Mouse (Mus musculus) forebrain, embryonic 13.5 days (tissue): Measurements from ENCODE around the gene Dpp6. TPM values are rescaled to one million over a fixed set of nuclear protein-coding genes. Genes with fewer than 3 reads are reported as not detected.
A peak's percentile ranks its signal among the peaks of the same experiment; 100 is the strongest.

ENCODE experiments used
- ATAC-seq: fragments of 200-750 bp; cut with Nextera tagmentation; 2 replicates; pipeline ENCODE4 v1.8.0; 2017
- H3K27ac ChIP-seq: fragments of 300-500 bp; sonication (generic); 2 replicates; pipeline ENCODE4 v1.5.1; 2015; ENCODE audit warnings: inconsistent platforms, mild to moderate bottlenecking, moderate library complexity
- H3K27me3 ChIP-seq: fragments of 300-500 bp; sonication (generic); 2 replicates; pipeline ENCODE4 v1.6.1; 2015; ENCODE audit warnings: mild to moderate bottlenecking, inconsistent platforms
- H3K36me3 ChIP-seq: fragments of 300-500 bp; sonication (generic); 2 replicates; pipeline ENCODE4 v1.6.1; 2015; ENCODE audit warnings: mild to moderate bottlenecking, inconsistent platforms; ENCODE audit not compliant: poor library complexity, severe bottlenecking
- H3K4me1 ChIP-seq: fragments of 300-500 bp; sonication (generic); 2 replicates; pipeline ENCODE4 v1.6.1; 2015; ENCODE audit warnings: inconsistent platforms
- H3K4me2 ChIP-seq: fragments of 300-500 bp; sonication (generic); 2 replicates; pipeline ENCODE4 v1.6.1; 2015; ENCODE audit warnings: inconsistent platforms, mild to moderate bottlenecking, moderate library complexity
- H3K4me3 ChIP-seq: fragments of 300-500 bp; sonication (generic); 2 replicates; pipeline ENCODE4 v1.5.1; 2015; ENCODE audit warnings: mild to moderate bottlenecking, inconsistent platforms
- H3K9ac ChIP-seq: fragments of 300-500 bp; sonication (generic); 2 replicates; pipeline ENCODE4 v1.6.1; 2015; ENCODE audit warnings: mild to moderate bottlenecking, inconsistent platforms
- H3K9me3 ChIP-seq: fragments of 300-500 bp; sonication (generic); replicated peaks from 2 replicates; pipeline ENCODE4 v1.6.1; 2016; ENCODE audit warnings: inconsistent platforms
- WGBS: fragments of 180-500 bp; shearing (Covaris S2); methylation state at CpG from one replicate; pipeline ENCODE4 v1.1.7; 2015; 5-methylcytosine and 5-hydroxymethylcytosine counted together
- polyA plus RNA-seq: library from polyadenylated mRNA; unstranded; fragments of >200 nt; fragmentation: Nextera tagmentation; extraction: Ambion mirVana; gene quantifications from 2 replicates; pipeline ENCODE4 v1.2.1, GENCODE M21; 2015

Dpp6 gene
- polyA plus RNA-seq, 1 experiment from 2014 or later = 16.5 TPM

- H3K4me1 ChIP-seq = 0 out of 2 replicates have a peak, but pooled peaks cover 3% of the 10 kb centered on the region
- no peaks in the 10 kb centered on the region for H3K27me3 ChIP-seq
- no peaks in the 10 kb centered on the region for H3K9me3 ChIP-seq
- H3K4me2 ChIP-seq = no peak overlapping the region
- H3K9ac ChIP-seq = no peak overlapping the region
- H3K36me3 ChIP-seq = no peaks in the 10 kb centered on the region
- H3K27ac ChIP-seq = no peak overlapping the region
- WGBS = 75% methylated on average over 2 of the region's 2 CpGs
- ATAC-seq = no peak
- H3K4me3 ChIP-seq = no peak overlapping the region
Observed at GRCm38 (mm10) chr5:27719311-27719710, 902.3 kb downstream of the Dpp6 start.

GRCm38 (mm10) chr5:27724460-27724859 lies 907.5 kb downstream of the Dpp6 start:
- Histone ChIP-seq H3K4me3 (no peak overlapping the region), H3K4me1 (no peaks in the 10 kb centered on the region), H3K36me3 (no peaks in the 10 kb centered on the region), H3K27me3 (no peaks in the 10 kb centered on the region), H3K4me2 (no peak overlapping the region), H3K9ac (no peak overlapping the region), H3K27ac (no peak overlapping the region), H3K9me3 (no peaks in the 10 kb centered on the region; the same call in 1 of the 2 replicates)
- ATAC-seq = no peak
- 25% methylated on average over 2 of the region's 2 CpGs for WGBS

GRCm38 (mm10) chr5:27730666-27731065 lies 913.7 kb downstream of the Dpp6 start:
- H3K9me3 ChIP-seq = peaks cover 4% of the 10 kb centered on the region
- H3K36me3 ChIP-seq = no peaks in the 10 kb centered on the region
- H3K27me3 ChIP-seq = no peaks in the 10 kb centered on the region
- H3K4me2 ChIP-seq = no peak overlapping the region
- H3K4me1 ChIP-seq = no peaks in the 10 kb centered on the region
- 82% methylated on average over 5 of the region's 5 CpGs for WGBS
- H3K27ac ChIP-seq = no peak overlapping the region
- no peak overlapping the region for H3K9ac ChIP-seq
- ATAC-seq = no peak
- H3K4me3 ChIP-seq = no peak overlapping the region

DNA sequence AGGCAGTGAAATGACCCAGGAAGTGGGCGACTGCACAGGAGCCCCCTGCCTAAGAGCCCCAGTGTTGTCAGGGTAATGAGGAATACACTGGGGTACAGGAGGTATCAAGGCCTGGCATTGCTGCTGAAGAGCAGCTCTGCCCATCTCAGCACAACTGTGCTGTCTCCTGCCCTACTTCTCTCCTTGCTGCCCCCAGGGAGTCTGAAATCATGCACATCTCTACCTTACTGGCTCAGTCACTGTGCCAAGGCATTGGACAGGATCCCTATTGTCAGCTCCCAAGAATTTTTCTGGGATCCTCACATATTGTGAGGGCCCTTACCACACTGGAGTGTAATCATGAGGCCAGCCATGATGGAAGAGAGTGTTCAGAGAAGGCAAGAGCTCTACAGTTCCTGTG lies 914.4 kb downstream of the Dpp6 start:
- WGBS = 50% methylated on average over 1 of the region's 1 CpGs
- no peak for ATAC-seq
- no peaks in the 10 kb centered on the region for H3K27me3 ChIP-seq
- no peaks in the 10 kb centered on the region for H3K36me3 ChIP-seq
- no peak overlapping the region for H3K27ac ChIP-seq
- no peaks in the 10 kb centered on the region for H3K4me1 ChIP-seq
- H3K9ac ChIP-seq = no peak overlapping the region
- H3K4me2 ChIP-seq = no peak overlapping the region
- no peak overlapping the region for H3K4me3 ChIP-seq
- peaks cover 4% of the 10 kb centered on the region for H3K9me3 ChIP-seq

DNA sequence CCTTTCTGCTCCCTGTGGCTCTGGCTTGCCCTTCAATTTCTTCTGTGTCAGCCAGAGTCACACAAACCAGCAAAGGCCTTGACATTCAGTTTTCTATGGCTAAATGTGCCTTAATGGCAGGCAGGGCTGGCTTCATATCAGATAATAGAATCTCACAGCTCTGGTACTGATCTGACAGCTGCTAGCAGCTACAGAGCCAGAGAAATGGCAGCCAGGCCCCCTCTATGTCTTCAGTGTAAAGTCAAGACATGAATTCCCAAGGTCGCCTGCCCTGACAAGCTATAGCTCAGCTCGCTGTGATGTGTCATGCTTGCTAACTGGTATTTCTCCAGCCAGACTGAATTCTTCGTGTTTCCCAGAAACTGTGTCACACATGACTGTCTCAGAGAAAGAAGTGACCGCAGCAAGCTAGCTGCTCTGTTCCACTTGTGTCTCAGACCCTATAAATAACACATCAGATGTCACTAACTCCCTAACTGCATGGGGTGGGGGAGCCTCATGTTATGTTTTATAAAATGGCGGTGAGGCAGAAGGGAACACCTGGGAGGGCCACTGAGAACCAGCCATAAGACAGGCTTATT lies 915.4 kb downstream of the Dpp6 start:
- no peaks in the 10 kb centered on the region for H3K27me3 ChIP-seq
- no peaks in the 10 kb centered on the region for H3K4me1 ChIP-seq
- ATAC-seq = 0 out of 2 replicates have a peak, but pooled peaks have one; percentile 11
- H3K9ac ChIP-seq = no peak overlapping the region
- H3K9me3 ChIP-seq = peaks cover 4% of the 10 kb centered on the region
- H3K4me2 ChIP-seq = no peak overlapping the region
- H3K27ac ChIP-seq = no peak overlapping the region
- H3K36me3 ChIP-seq = no peaks in the 10 kb centered on the region
- no peak overlapping the region for H3K4me3 ChIP-seq
- WGBS = 73% methylated on average over 5 of the region's 5 CpGs

- WGBS = 6% methylated on average over 3 of the region's 3 CpGs
- Histone ChIP-seq H3K27ac (no peak overlapping the region), H3K9me3 (peaks cover 4% of the 10 kb centered on the region; the same call in 1 of the 2 replicates), H3K4me2 (no peak overlapping the region), H3K9ac (no peak overlapping the region), H3K36me3 (peaks cover 30% of the 10 kb centered on the region), H3K4me1 (no peaks in the 10 kb centered on the region), H3K27me3 (no peaks in the 10 kb centered on the region), H3K4me3 (no peak overlapping the region)
- ATAC-seq = 0 out of 2 replicates have a peak, but pooled peaks have one; percentile 19
Observed at GRCm38 (mm10) chr5:27737168-27737567, 920.2 kb downstream of the Dpp6 start.

- H3K27ac ChIP-seq = no peak overlapping the region
- peaks cover 4% of the 10 kb centered on the region; the same call in 1 of the 2 replicates for H3K9me3 ChIP-seq
- H3K4me2 ChIP-seq = no peak overlapping the region
- WGBS = 86% methylated on average over 6 of the region's 6 CpGs
- no peak for ATAC-seq
- H3K4me3 ChIP-seq = no peak overlapping the region
- H3K4me1 ChIP-seq = no peaks in the 10 kb centered on the region
- H3K9ac ChIP-seq = no peak overlapping the region
- no peaks in the 10 kb centered on the region for H3K27me3 ChIP-seq
- peaks cover 50% of the 10 kb centered on the region for H3K36me3 ChIP-seq
Observed at GRCm38 (mm10) chr5:27739216-27739615, 922.2 kb downstream of the Dpp6 start.

GRCm38 (mm10) chr5:27744944-27745343 lies 927.9 kb downstream of the Dpp6 start:
- no peak for ATAC-seq

GRCm38 (mm10) chr5:27765780-27766179 lies 948.8 kb downstream of the Dpp6 start:
- Histone ChIP-seq H3K9me3 (no peaks in the 10 kb centered on the region), H3K27me3 (no peaks in the 10 kb centered on the region), H3K4me2 (no peak overlapping the region), H3K4me3 (no peak overlapping the region), H3K27ac (no peak overlapping the region), H3K36me3 (peaks cover 94% of the 10 kb centered on the region), H3K4me1 (peaks cover 7% of the 10 kb centered on the region), H3K9ac (no peak overlapping the region)
- WGBS = 75% methylated on average over 4 of the region's 4 CpGs
- ATAC-seq = no peak

More at GRCm38 (mm10) chr5:27744944-27745343, 927.9 kb downstream of the Dpp6 start:
- Histone ChIP-seq H3K27me3 (no peaks in the 10 kb centered on the region), H3K36me3 (peaks cover 87% of the 10 kb centered on the region), H3K9me3 (no peaks in the 10 kb centered on the region), H3K9ac (no peak overlapping the region), H3K4me1 (no peaks in the 10 kb centered on the region), H3K4me3 (no peak overlapping the region), H3K27ac (no peak overlapping the region), H3K4me2 (no peak overlapping the region)
- 91% methylated on average over 1 of the region's 1 CpGs for WGBS

DNA sequence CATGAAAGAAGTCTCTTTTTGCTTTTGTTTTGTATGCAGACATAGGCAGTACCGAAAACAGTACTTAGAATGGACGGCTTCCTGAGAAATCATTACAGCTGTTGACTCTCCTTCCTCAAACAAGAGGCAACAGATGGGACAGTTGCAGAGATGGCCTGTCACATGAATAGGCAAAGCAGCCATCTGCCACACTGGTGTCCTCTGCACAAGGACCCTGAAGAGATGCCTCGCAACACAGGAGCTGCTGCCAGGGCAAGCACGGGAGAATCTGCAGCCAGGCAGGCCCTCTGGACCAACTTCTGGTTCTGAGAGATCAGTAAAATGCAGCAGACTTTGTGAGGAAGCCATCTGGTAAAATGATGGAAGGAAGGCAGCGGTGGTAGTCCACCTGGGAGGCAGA lies 950.9 kb downstream of the Dpp6 start:
- H3K4me2 ChIP-seq = no peak overlapping the region
- peaks cover 7% of the 10 kb centered on the region for H3K4me1 ChIP-seq
- H3K9me3 ChIP-seq = no peaks in the 10 kb centered on the region
- no peak overlapping the region for H3K4me3 ChIP-seq
- H3K36me3 ChIP-seq = peaks cover 96% of the 10 kb centered on the region
- no peak for ATAC-seq
- no peaks in the 10 kb centered on the region for H3K27me3 ChIP-seq
- no peak overlapping the region for H3K27ac ChIP-seq
- 73% methylated on average over 5 of the region's 5 CpGs for WGBS
- H3K9ac ChIP-seq = no peak overlapping the region
